Mouse (Mus musculus) brain, embryonic 18.5 days (tissue): ENCODE measurements at regions not wholly inside any gene's neighbourhood (a gene's known extent, or its start where the extent isn't known, plus 50 kb on each side); places are given as distances from the start of the nearest gene placed in this dataset.
"Not testable (repeated sequence)": the region's sequence is repeated elsewhere in the genome, so short reads cannot be mapped to it uniquely, and the experiment has no call there.

ENCODE experiments used
- DNase-seq: peaks from one replicate; pipeline ENCODE4 v3.0.0-alpha.2; 2012; ENCODE audit warnings: low read depth, low spot score

- DNase-seq, result no peak
Observed at GRCm38 (mm10) chr13:70012123-70012522, 209.9 kb downstream of the Med10 start.

GRCm38 (mm10) chr13:70015183-70015582, 213.0 kb downstream of the Med10 start:
- DNase-seq, result no peak

GRCm38 (mm10) chr13:70017535-70017934, 215.3 kb downstream of the Med10 start:
- no peak for DNase-seq

- no peak for DNase-seq
Observed at GRCm38 (mm10) chr13:70019999-70020838, 218.0 kb downstream of the Med10 start.

- no peak for DNase-seq
Observed at GRCm38 (mm10) chr13:70033249-70033648, 231.1 kb downstream of the Med10 start.

- DNase-seq, result no peak
Observed at GRCm38 (mm10) chr13:70033763-70034162, 231.6 kb downstream of the Med10 start.

GRCm38 (mm10) chr13:70037985-70038667, 235.9 kb downstream of the Med10 start:
- DNase-seq, result no peak

GRCm38 (mm10) chr13:70057920-70058319, 255.7 kb downstream of the Med10 start:
- peak; percentile 46 for DNase-seq

GRCm38 (mm10) chr13:70061363-70061945, 259.3 kb downstream of the Med10 start:
- no peak for DNase-seq

- DNase-seq, result no peak
Observed at GRCm38 (mm10) chr13:70073655-70074054, 271.5 kb downstream of the Med10 start.

- DNase-seq, result no peak
Observed at GRCm38 (mm10) chr13:70075353-70075752, 273.2 kb downstream of the Med10 start.

GRCm38 (mm10) chr13:70081108-70081507, 278.9 kb downstream of the Med10 start:
- DNase-seq, result no peak

GRCm38 (mm10) chr13:70092886-70093285, 290.7 kb downstream of the Med10 start:
- no peak for DNase-seq

GRCm38 (mm10) chr13:70093970-70094369, 291.8 kb downstream of the Med10 start:
- DNase-seq, result no peak

- no peak for DNase-seq
Observed at GRCm38 (mm10) chr13:70096430-70097301, 294.5 kb downstream of the Med10 start.

GRCm38 (mm10) chr13:70100091-70100490, 297.9 kb downstream of the Med10 start:
- DNase-seq, result not testable (repeated sequence)

- no peak for DNase-seq
Observed at GRCm38 (mm10) chr13:70103021-70103420, 300.8 kb downstream of the Med10 start.

- DNase-seq, result not testable (repeated sequence)
Observed at GRCm38 (mm10) chr13:70103491-70103890, 301.3 kb downstream of the Med10 start.

GRCm38 (mm10) chr13:70103903-70104302, 301.7 kb downstream of the Med10 start:
- no peak for DNase-seq

- DNase-seq, result no peak
Observed at GRCm38 (mm10) chr13:70115576-70115975, 313.4 kb downstream of the Med10 start.

- no peak for DNase-seq
Observed at GRCm38 (mm10) chr13:70124860-70125545, 322.8 kb downstream of the Med10 start.
